Mouse (Mus musculus): ENCODE measurements around the gene Txndc16. TPM values are rescaled to one million over a fixed set of nuclear protein-coding genes. Genes with fewer than 3 reads are reported as not detected.
A peak's percentile ranks its signal among the peaks of the same experiment; 100 is the strongest.

The Txndc16 gene
- total RNA-seq, 2 experiments from 2014 or later: 11.1 to 14.2 TPM

DNA sequence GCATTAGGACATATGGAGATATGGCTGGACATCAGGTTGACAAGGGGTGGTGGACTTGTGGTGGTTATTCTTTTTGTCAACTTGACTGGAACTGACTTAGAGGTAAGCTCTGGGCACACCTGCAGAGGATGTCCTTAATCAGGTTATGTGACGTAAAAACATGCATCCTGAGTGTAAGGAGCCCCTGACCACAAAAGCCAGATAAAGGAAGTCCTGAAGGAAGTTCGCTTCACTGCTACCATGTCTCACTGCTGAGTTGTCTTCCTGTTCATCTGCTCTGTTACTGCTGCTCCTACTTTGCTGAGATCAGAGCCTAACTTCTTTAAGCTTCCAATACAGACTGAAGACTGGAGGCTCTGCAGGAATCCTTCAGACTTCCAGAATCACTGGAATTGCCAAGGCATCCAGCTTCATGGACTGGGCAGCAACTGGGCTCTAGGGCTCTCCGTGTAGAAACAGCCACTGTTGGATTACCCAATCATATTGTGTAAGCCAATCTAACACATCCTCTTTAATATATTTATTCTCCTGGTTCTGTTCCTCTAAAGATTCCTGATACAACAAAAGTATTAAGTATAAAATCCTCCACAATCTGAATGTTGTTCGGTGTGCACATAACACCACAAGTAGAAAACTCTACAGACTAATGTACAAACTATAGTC, 64.5 kb downstream of the Txndc16 start:
- peak; percentile 94 for ATAC-seq (replicated peaks; ENCODE audit: poor library complexity)

DNA sequence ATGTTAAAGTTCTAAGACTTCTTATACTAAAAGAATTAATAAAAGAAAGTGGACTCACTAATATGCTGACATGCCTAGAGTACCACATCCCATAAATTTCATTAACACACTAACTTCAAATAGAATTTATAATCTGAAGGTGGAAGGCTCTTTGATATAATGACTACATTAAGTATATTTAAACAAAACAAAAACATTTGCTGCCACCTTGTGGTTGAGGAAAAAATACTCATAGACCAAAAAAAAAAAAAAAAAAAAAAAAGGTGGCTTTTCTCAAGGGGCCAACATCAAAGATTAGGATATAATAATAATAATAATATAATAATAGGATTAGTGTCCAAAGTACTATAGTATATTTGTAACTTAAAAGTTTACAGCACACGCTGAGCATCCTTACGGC, 66.9 kb downstream of the Txndc16 start:
- no peak for ATAC-seq (replicated peaks; ENCODE audit: poor library complexity)

DNA sequence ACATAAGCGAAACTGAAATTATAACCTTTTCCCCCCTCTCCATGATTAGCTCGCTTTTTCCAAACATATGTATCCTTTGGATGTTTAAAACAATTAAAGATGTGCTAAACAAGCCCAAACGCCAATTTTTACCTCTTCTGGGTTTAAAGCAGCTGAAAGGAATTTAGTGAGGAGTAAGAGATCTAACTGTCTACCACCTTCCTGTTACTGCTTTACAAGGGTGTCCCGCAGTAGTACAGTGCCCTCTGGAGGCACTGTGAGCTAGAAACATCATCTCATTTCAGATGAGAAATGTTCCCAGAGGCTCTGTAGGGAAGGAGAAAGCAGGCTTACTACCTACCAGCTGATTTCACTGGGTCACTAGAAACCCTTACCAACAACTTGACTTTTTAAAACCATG, 77.6 kb downstream of the Txndc16 start:
- ATAC-seq (replicated peaks; ENCODE audit: poor library complexity): peak; percentile 100

DNA sequence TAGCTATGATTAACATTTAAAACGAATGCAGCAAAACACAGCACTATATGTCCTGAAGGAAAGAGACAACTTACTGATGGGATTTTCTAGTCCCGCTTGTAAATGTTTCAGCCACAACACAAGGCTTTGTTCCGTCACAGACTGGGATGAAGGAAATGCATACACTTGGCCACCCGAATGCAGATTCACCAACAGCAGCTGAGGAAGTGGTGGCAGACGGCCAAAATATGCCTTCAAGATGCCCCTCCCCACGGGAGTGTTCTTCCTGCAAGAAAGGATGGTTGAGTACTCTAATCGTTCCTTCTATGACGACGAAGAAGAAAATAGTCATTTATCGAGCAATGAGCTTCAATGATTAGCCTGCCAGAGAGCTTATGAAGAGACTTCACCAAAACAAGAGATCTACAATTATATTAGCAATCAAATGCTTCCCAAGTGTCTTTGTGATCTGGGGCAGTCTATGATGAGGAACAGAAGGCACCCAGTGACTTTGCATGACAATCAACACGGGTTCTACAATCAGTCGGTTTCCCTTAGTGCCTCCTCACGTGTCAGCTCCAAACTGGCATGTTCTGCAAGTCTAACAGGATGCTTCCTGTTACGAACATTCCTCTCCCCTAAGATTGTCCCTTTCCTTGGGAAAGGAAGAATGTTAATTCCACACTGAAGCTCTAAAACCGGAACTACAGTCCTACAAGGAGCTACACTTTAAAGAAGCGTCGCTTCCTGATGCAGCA, 79.6 kb downstream of the Txndc16 start:
- ATAC-seq (replicated peaks; ENCODE audit: poor library complexity): no peak

DNA sequence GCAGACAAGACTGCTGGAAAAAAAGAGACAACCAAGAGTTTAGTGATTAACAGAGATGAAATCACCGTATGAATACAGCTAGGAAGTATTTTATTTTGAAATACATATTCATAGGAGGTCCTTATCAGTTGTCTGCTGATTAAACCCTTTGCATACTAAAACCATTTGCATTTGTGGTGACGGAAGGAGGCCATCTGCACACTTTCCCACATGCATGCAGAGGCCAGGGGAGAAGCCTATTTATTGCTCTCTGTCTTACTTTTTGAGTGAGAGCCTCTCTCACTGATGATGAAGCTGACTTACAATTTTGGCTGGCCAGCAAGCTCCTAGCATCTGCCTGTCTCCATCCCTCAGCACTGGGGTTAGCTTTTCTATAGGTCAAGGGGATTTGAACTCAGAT, 84.2 kb downstream of the Txndc16 start:
- ATAC-seq (replicated peaks; ENCODE audit: poor library complexity): no peak

DNA sequence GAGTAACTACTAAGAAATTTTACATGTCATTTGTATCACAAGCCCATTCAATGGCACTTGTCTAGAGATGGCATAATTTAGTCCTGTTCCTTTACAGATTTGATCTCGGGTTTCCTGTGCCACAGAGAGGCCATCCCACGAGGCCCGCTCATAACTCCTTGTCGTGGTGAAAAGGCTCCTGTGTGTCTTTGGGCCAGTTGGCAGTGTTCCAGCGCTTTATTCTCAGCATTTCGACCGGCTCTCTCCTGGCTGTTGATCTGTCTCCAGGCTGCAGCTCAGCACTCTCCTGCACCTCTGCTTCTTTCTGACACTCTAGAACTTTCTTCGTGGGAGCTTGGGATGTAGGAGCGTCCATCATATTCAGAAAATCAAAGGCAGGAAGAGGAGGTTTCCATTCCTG, 84.6 kb downstream of the Txndc16 start:
- ATAC-seq (replicated peaks; ENCODE audit: poor library complexity): no peak

DNA sequence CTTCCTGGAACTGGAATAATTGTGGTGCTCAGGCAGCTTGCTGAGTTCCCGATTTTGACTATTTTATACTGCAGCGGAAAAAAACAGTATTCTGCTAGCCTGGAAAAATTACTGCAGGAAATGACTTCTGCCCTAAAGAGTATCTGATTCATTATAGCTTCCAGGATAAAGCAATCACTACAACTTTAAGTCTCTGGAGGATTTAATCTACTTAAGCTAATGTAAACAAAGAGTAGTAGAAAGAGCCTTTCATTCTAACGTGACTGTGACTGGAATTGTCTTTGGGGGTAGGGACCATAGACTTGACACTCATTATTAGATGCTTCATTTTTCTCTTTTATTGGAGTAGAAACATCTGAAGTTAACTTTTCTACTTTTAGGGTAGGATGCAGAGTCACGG, 101.8 kb downstream of the Txndc16 start:
- no peak for ATAC-seq (replicated peaks; ENCODE audit: poor library complexity)

DNA sequence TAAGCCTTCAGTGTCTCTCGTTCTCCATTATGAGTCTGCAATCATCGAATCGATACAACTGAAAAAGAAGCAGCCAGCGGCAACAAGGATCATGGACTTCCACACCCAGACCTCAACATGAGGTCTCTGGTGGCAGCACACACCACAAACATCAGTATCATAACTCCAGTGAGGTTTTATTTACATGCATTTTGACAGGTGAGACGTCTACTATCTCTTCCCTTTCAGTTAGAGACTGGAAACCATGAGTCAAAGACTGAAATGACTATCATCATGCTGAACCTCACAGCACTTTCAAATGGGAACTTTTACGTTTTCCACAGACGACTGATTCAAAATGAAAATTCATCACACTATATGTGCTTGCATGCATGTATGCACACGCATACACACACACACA, 117.9 kb downstream of the Txndc16 start:
- ATAC-seq (replicated peaks; ENCODE audit: poor library complexity): no peak

DNA sequence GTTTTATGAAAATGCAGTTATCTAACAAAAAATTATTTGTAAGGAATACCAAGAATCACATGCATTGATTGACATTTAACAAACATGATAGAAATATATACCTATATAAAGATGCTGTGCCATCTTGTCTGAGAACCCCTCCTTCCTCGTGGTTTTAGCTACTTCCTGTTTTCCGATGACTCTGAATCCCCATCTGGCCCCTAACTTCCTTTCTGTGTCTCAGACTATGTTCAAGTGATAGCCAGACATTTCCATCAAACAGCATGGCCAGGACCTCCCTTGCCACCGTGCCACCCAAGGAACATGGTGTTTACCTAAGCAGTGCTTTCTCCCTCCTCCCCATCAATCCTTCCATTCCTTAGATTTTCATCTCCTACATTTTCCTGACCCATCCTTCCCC, 127.8 kb downstream of the Txndc16 start:
- peak; percentile 98 for ATAC-seq (replicated peaks; ENCODE audit: poor library complexity)

DNA sequence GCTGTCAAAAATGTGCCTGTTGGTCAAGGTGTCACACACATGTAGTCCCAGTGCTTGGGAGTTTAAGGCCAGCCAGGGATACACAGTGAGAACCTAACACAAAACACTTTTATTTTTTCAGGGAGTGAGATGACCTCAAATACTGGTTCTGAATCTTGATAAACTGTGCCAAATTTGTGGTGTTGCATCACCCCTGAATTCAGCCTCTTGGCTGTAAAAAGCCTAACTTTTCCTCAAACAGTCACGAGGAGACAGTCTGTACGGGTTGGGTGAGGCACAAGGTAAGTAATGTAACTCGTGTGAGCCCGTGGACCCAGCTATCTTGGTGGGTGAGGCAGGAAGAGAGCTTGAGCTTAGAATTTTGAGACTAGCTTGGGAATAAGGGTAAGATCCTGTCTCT, 130.1 kb downstream of the Txndc16 start:
- 0 out of 2 replicates have a peak, but pooled peaks have one; percentile 24 for ATAC-seq (replicated peaks; ENCODE audit: poor library complexity)

DNA sequence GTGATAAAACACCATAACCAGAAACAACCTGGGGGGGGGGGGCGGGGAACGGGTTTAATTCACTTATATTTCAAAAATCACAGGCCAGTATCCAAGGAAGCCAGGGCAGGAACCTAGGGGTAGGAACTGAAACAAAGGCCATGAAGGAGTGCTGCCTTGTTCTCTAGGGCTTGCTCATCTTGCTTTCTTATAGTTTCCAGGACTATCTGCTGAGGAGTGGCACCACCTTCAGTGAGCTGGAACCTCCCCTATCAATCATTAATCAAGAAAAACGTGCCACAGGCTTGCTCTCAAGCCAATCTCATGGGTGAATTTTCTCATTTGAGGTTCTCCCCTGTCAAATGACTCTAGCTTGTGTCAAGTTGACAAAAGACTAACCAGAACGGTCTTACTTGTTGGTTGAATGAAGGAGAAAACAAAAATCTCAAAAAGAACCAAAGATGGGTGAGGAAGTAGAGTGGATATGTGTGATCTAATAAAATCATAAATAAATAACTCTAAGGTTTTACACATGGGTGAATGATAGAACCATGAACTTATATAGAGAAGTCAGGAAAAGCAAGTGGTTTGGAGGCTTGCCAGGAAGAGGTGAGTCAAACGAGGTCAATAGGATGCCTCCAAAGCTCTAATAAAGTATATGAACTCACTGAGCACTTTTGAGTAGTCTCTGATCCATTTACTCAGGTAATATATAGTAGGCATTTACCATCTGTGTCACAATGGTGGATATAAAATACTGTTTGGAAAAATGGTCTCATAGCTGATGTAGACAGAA, 134.3 kb downstream of the Txndc16 start:
- no peak for ATAC-seq (replicated peaks; ENCODE audit: poor library complexity)

DNA sequence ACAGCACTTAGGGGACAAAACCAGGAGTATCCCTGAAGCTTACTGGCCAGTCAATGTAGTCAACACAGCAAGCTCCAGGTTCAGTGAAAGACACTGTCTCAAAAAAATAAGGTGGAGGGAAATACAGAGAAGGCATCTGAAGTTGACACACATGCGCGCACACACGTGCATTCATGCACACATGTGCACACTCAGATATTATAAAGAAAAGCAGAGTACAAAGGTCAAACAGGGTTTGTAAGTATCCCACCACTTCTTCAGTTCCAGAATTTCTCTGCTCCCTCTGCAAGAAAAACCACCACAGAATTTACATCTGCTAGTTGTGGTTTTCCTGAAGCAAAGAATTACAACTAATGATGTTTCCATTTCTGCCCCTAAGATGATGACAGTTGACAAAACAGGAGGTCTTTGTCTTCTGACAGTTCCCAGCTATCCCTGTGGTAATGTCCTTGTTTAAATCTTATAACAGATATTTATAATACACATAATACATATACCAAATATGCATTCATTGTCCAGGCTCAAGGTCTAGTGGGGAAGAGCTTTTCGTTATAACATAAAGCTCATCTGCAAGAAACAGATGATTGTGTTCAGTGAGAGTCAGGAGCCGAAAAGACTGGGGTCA, 135.4 kb downstream of the Txndc16 start:
- ATAC-seq (replicated peaks; ENCODE audit: poor library complexity): peak; percentile 35

DNA sequence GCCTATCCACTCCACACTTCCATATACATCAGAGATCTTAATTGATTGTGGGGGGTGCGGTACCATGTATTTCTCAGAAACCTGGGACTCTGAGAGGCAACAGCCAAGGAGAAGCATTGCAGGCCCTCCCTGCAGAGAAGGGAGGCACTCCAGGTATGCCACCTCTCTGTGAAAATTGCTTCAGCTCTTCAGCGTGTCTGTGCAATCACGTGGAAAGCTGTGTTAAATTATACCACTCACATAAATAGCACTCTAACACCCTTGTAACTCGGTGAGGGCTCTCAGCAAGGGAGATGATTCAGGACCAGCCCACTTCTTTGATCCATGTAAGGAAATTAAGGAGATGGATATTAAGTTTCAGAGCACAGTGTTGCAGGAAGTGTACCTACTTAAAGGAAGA, 136.6 kb downstream of the Txndc16 start:
- ATAC-seq (replicated peaks; ENCODE audit: poor library complexity): no peak

Other genes with a start within 250 kb of the Txndc16 start
- 4.6 and 6.1 TPM in 2 replicates for gene Ptger2, start 232.1 kb downstream of the Txndc16 start, total RNA-seq (2015)
- gene Ptger2, start 232.1 kb downstream of the Txndc16 start, total RNA-seq (2017): 2.1 and 3.5 TPM in 2 replicates
- gene Gpr137c, start 611 bp downstream of the Txndc16 start, total RNA-seq (2015): 1.5 and 2.2 TPM in 2 replicates
- gene Gpr137c, start 611 bp downstream of the Txndc16 start, total RNA-seq (2017): 1.7 and 2.3 TPM in 2 replicates
- gene Ero1l, start 98.4 kb upstream of the Txndc16 start, total RNA-seq (2015): 137 and 148 TPM in 2 replicates
- 72.8 and 86.0 TPM in 2 replicates for gene Ero1l, start 98.4 kb upstream of the Txndc16 start, total RNA-seq (2017)
- 158 and 168 TPM in 2 replicates for gene Psmc6, start 109.5 kb upstream of the Txndc16 start, total RNA-seq (2015)
- 186 and 238 TPM in 2 replicates for gene Psmc6, start 109.5 kb upstream of the Txndc16 start, total RNA-seq (2017)
- 44.6 and 51.5 TPM in 2 replicates for gene Styx, start 130.8 kb upstream of the Txndc16 start, total RNA-seq (2015)
- gene Styx, start 130.8 kb upstream of the Txndc16 start, total RNA-seq (2017): 18.7 and 19.7 TPM in 2 replicates
- gene Gnpnat1, start 184.6 kb upstream of the Txndc16 start, total RNA-seq (2015): 49.7 and 54.0 TPM in 2 replicates
- gene Gnpnat1, start 184.6 kb upstream of the Txndc16 start, total RNA-seq (2017): 22.7 and 34.2 TPM in 2 replicates

Data from megakaryocyte progenitor cell, adult 5-6 weeks (primary cell).